Mouse (Mus musculus): ENCODE measurements at regions not wholly inside any gene's neighbourhood (a gene's known extent, or its start where the extent isn't known, plus 50 kb on each side); places are given as distances from the start of the nearest gene placed in this dataset.

- TF ChIP-seq CTCF (IDR thresholded peaks at IDR 0.05; ENCODE audit: borderline replicate concordance, extremely low read depth, insufficient read depth, insufficient read length), result no peak
- no peak for TF ChIP-seq POLR2A (IDR thresholded peaks at IDR 0.05; ENCODE audit: borderline replicate concordance, extremely low read depth, insufficient read depth, insufficient read length, poor library complexity, severe bottlenecking)
Measured at GRCm38 (mm10) chr4:124501785-124502184, 108.8 kb downstream of the 3100002H09Rik start.

Data from brain, embryonic 14.5 days (tissue).